Mouse (Mus musculus) lung, embryonic 14.5 days (tissue): ENCODE data around the gene Ly6g6e. TPM values are rescaled to one million over a fixed set of nuclear protein-coding genes. Genes with fewer than 3 reads are reported as not detected.

Experiments used
- ATAC-seq: fragments of 200-750 bp; cut with Nextera tagmentation; 2 replicates; pipeline ENCODE4 v1.8.0; 2017; ENCODE audit warnings: mild to moderate bottlenecking, moderate TSS enrichment, moderate library complexity; ENCODE audit not compliant: insufficient read depth
- DNase-seq: peaks from one replicate; pipeline ENCODE4 v3.0.0-alpha.2; 2015
- H3K27ac ChIP-seq: fragments of 300-500 bp; sonication (generic); 2 replicates; pipeline ENCODE4 v1.5.1; 2014; ENCODE audit warnings: low read depth, mild to moderate bottlenecking, moderate library complexity
- H3K27me3 ChIP-seq: fragments of 300-500 bp; sonication (generic); 2 replicates; pipeline ENCODE4 v1.6.1; 2014; ENCODE audit warnings: low read length, control low read depth; ENCODE audit not compliant: insufficient read depth
- H3K36me3 ChIP-seq: fragments of 300-500 bp; sonication (generic); 2 replicates; pipeline ENCODE4 v1.6.1; 2014; ENCODE audit warnings: control low read depth; ENCODE audit not compliant: insufficient read depth
- H3K4me1 ChIP-seq: fragments of 300-500 bp; sonication (generic); 2 replicates; pipeline ENCODE4 v1.6.1; 2014; ENCODE audit warnings: antibody characterized with exemption, control low read depth; ENCODE audit not compliant: insufficient read depth
- H3K4me2 ChIP-seq: fragments of 300-500 bp; sonication (generic); 2 replicates; pipeline ENCODE4 v1.6.1; 2014; ENCODE audit warnings: mild to moderate bottlenecking
- H3K4me3 ChIP-seq: fragments of 300-500 bp; sonication (generic); 2 replicates; pipeline ENCODE4 v1.5.1; 2014; ENCODE audit warnings: low read depth, low read length
- H3K9ac ChIP-seq: fragments of 300-500 bp; sonication (generic); 2 replicates; pipeline ENCODE4 v1.6.1; 2014
- H3K9me3 ChIP-seq: fragments of 300-500 bp; sonication (generic); 2 replicates; pipeline ENCODE4 v1.6.1; 2016; ENCODE audit warnings: low read depth, low read length, control low read depth
- CTCF ChIP-seq: IDR thresholded peaks from 2 replicates; pipeline ENCODE4 v1.5.1; 2016; ENCODE audit warnings: antibody characterized with exemption, low read depth
- WGBS: fragments of 180-500 bp; shearing (Covaris S2); extraction: QIAGEN DNeasy Blood & Tissue Kit; methylation state at CpG from one replicate; pipeline ENCODE4 v1.1.7; 2014; 5-methylcytosine and 5-hydroxymethylcytosine counted together
- polyA plus RNA-seq: library from polyadenylated mRNA; unstranded; fragments of >200 nt; fragmentation: Nextera tagmentation; extraction: Ambion mirVana; gene quantifications from 2 replicates; pipeline ENCODE4 v1.2.1, GENCODE M21; 2014

The Ly6g6e gene
- polyA plus RNA-seq, result 0.39 and 0.43 TPM in 2 replicates

- H3K4me3 ChIP-seq, result peak within 1 kb of the TSS; percentile 21
- WGBS, result 26% methylated on average over 10 of the region's 10 CpGs
- DNase-seq, result no peak
- TF ChIP-seq CTCF, result no peak
- 0 out of 2 replicates have a peak, but pooled peaks cover 4% of the 10 kb centered on the region for H3K4me1 ChIP-seq
- peak within 1 kb of the TSS; percentile 54 for H3K4me2 ChIP-seq
- ATAC-seq, result no peak
- no peaks in the 10 kb centered on the region for H3K36me3 ChIP-seq
- no peaks in the 10 kb centered on the region for H3K9me3 ChIP-seq
- H3K9ac ChIP-seq, result peak within 1 kb of the TSS; percentile 44
- H3K27ac ChIP-seq, result peak within 1 kb of the TSS; percentile 69; the same call in 1 of the 2 replicates
- no peaks in the 10 kb centered on the region for H3K27me3 ChIP-seq
Observed at GRCm38 (mm10) chr17:35076507-35077176, at the start of gene Ly6g6e. Gene Ly6g6e (plus strand): TSS chr17:35076902.

DNA sequence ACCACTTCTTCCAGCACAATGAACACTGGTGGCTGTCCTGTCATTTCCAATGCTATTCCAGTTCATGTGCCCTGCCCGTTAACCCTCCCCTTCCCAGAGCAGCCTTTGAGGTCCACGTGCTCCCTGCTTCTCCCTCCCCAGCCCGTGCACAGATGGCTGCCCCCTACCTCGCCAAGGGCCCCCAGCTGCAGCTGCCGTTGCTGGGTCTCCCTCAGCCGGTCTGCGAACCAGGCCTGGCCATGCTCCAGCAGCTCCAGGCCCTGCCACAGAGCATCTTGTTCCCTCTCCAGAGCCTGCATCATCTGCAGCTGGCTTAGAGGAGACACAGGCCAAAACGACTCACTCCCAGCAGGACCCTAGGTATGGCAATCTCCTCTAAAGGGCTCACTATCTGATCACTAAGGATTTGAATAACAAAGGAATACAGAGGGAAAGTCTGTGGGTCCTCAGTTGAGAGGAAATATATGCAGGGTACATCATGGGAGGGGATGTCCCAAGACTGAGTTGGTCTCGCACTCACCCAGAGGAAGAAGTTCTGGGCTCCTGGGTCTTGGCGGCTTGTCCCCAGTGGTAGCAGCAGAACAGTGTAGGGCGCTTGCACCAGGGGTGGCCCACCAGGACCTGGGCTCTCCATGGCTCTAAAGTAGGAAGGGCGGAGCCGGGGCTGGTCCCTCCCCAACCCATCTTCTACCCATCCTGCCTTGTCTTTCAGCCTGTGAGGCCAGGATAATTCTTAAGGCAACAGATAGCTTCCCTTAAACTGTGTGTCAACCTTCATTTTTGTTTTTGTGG lies 49.2 kb upstream of the Ly6g6e start, which contains the start of gene Sapcd1:
Sapcd1 (minus strand) TSS at position 740 of the 792 bp plus-strand sequence.
- Histone ChIP-seq H3K9ac (peak within 1 kb of the TSS; percentile 1; the same call in 1 of the 2 replicates), H3K4me1 (peaks cover 4% of the 10 kb centered on the region; the same call in 1 of the 2 replicates), H3K27me3 (no peaks in the 10 kb centered on the region), H3K9me3 (no peaks in the 10 kb centered on the region), H3K4me3 (peak within 1 kb of the TSS; percentile 17; the same call in 1 of the 2 replicates), H3K27ac (peak within 1 kb of the TSS; percentile 73), H3K36me3 (no peaks in the 10 kb centered on the region), H3K4me2 (peak within 1 kb of the TSS; percentile 36)
- DNase-seq (peak; percentile 82), ATAC-seq (peak; percentile 86)
- TF ChIP-seq CTCF, result no peak
- WGBS, result 40% methylated on average over 13 of the region's 13 CpGs

GRCm38 (mm10) chr17:35028315-35028714 lies 48.4 kb upstream of the Ly6g6e start:
- DNase-seq (no peak), ATAC-seq (no peak)
- H3K9me3 ChIP-seq, result no peaks in the 10 kb centered on the region
- no peak overlapping the region for H3K4me2 ChIP-seq
- peaks cover 4% of the 10 kb centered on the region; the same call in 1 of the 2 replicates for H3K4me1 ChIP-seq
- TF ChIP-seq CTCF, result no peak
- H3K27me3 ChIP-seq, result no peaks in the 10 kb centered on the region
- H3K4me3 ChIP-seq, result no peak overlapping the region
- H3K36me3 ChIP-seq, result no peaks in the 10 kb centered on the region
- H3K9ac ChIP-seq, result no peak overlapping the region
- 72% methylated on average over 2 of the region's 2 CpGs for WGBS
- no peak overlapping the region for H3K27ac ChIP-seq

- H3K27ac ChIP-seq, result no peak overlapping the region
- peak; percentile 41 for DNase-seq
- no peak overlapping the region for H3K4me2 ChIP-seq
Observed at GRCm38 (mm10) chr17:35029691-35030532, 46.8 kb upstream of the Ly6g6e start.

DNA sequence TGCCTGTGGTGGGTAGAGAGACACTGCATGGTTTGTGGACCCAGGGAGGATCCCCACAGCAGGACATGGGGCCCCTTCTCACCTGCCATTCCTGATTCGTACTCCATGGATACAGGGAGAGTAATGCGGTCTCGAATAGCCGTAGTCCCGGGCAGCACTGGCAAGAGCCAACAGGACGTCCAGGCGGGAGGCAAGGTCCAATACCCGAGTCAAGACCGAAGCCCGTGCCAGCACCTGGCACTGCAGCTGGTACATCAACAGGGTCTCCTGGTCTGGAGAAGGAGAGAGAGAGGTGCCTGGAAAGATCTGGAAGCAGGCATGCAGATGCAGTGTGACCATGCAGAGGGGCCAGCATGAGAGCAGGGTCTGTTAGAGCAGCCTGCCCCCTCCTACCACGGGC lies 45.4 kb upstream of the Ly6g6e start:
- H3K4me2 ChIP-seq, result no peak overlapping the region
- 83% methylated on average over 11 of the region's 11 CpGs for WGBS
- H3K27me3 ChIP-seq, result no peaks in the 10 kb centered on the region
- no peaks in the 10 kb centered on the region for H3K36me3 ChIP-seq
- no peaks in the 10 kb centered on the region; the same call in 1 of the 2 replicates for H3K4me1 ChIP-seq
- no peaks in the 10 kb centered on the region for H3K9me3 ChIP-seq
- DNase-seq, result no peak
- H3K27ac ChIP-seq, result no peak overlapping the region
- no peak for TF ChIP-seq CTCF
- H3K9ac ChIP-seq, result no peak overlapping the region
- no peak overlapping the region for H3K4me3 ChIP-seq
- no peak for ATAC-seq

More at GRCm38 (mm10) chr17:35029691-35030532, 46.8 kb upstream of the Ly6g6e start:
- TF ChIP-seq CTCF, result peak; percentile 66
- no peak overlapping the region for H3K9ac ChIP-seq
- H3K4me3 ChIP-seq, result no peak overlapping the region
- peaks cover 4% of the 10 kb centered on the region; the same call in 1 of the 2 replicates for H3K4me1 ChIP-seq
- no peaks in the 10 kb centered on the region for H3K9me3 ChIP-seq
- WGBS, result 30% methylated on average over 19 of the region's 19 CpGs
- H3K27me3 ChIP-seq, result no peaks in the 10 kb centered on the region
- no peak for ATAC-seq
- H3K36me3 ChIP-seq, result no peaks in the 10 kb centered on the region

DNA sequence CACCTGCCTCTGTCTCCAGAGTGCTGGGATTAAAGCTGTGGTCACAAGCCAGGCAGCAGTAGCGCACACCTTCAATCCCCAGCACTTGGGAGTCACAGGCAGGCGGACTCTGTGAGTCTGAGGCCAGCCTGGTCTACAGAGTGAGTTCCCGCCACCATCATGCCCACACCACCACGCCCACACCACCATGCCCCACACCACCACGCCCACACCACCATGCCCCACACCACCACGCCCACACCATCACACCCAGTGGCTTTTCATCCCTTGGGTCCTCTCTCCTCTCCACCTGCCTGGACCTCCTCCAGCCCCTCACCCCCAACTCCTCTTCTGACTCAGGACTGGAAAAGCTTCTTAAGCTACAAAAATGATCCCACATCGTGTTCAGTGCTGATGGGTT lies 44.8 kb upstream of the Ly6g6e start:
- ATAC-seq, result no peak
- H3K9me3 ChIP-seq, result no peaks in the 10 kb centered on the region
- WGBS, result 65% methylated on average over 7 of the region's 7 CpGs
- H3K4me2 ChIP-seq, result no peak overlapping the region
- no peak for DNase-seq
- H3K9ac ChIP-seq, result no peak overlapping the region
- no peaks in the 10 kb centered on the region for H3K4me1 ChIP-seq
- no peak overlapping the region for H3K27ac ChIP-seq
- no peaks in the 10 kb centered on the region for H3K27me3 ChIP-seq
- no peak for TF ChIP-seq CTCF
- H3K4me3 ChIP-seq, result no peak overlapping the region
- H3K36me3 ChIP-seq, result no peaks in the 10 kb centered on the region
